Mouse (Mus musculus) lung, postnatal 0 days (tissue): ENCODE measurements around the gene Saa4.

Experiments used
- CTCF ChIP-seq: IDR thresholded peaks from 2 replicates; pipeline ENCODE4 v1.5.1; 2016; ENCODE audit warnings: antibody characterized with exemption, mild to moderate bottlenecking
- EP300 ChIP-seq: IDR thresholded peaks from 2 replicates; pipeline ENCODE4 v1.6.1; 2016; ENCODE audit warnings: antibody characterized with exemption, mild to moderate bottlenecking, control low read depth

GRCm38 (mm10) chr7:46768451-46768850 lies 36.0 kb upstream of the Saa4 start:
- no peak; the same call in 1 of the 2 replicates for TF ChIP-seq CTCF
- TF ChIP-seq EP300, result no peak
